Mouse (Mus musculus) ovary, postnatal 36 days (tissue): Measurements from ENCODE around the gene Snrnp40.

ENCODE experiments used
- DNase-seq: peaks from one replicate; pipeline ENCODE4 v3.0.0; 2022; ENCODE audit warnings: low spot score, mixed read lengths

Snrnp40 gene

GRCm38 (mm10) chr4:130359486-130360237 is at the start of gene Snrnp40, which contains the start of gene Zcchc17:
Snrnp40 (plus strand) TSS chr4:130360132.
Zcchc17 (minus strand) TSS chr4:130359943.
- peak; percentile 97 for DNase-seq

- peak; percentile 36 for DNase-seq
Observed at GRCm38 (mm10) chr4:130312526-130312925, 47.4 kb upstream of the Snrnp40 start.

- peak; percentile 41 for DNase-seq
Observed at GRCm38 (mm10) chr4:130313552-130313951, 46.4 kb upstream of the Snrnp40 start.

GRCm38 (mm10) chr4:130315771-130316527 is 44.0 kb upstream of the Snrnp40 start:
- DNase-seq: peak; percentile 65

GRCm38 (mm10) chr4:130316691-130317090 is 43.2 kb upstream of the Snrnp40 start:
- no peak for DNase-seq

GRCm38 (mm10) chr4:130318122-130318521 is 41.8 kb upstream of the Snrnp40 start:
- no peak for DNase-seq

GRCm38 (mm10) chr4:130319564-130319963 is 40.4 kb upstream of the Snrnp40 start:
- DNase-seq: no peak

- DNase-seq: no peak
Observed at GRCm38 (mm10) chr4:130321640-130322039, 38.3 kb upstream of the Snrnp40 start.

GRCm38 (mm10) chr4:130322567-130322966 is 37.4 kb upstream of the Snrnp40 start:
- DNase-seq: no peak

GRCm38 (mm10) chr4:130323165-130323564 is 36.8 kb upstream of the Snrnp40 start:
- DNase-seq: no peak

GRCm38 (mm10) chr4:130323607-130324006 is 36.3 kb upstream of the Snrnp40 start:
- DNase-seq: no peak

- DNase-seq: no peak
Observed at GRCm38 (mm10) chr4:130325446-130325845, 34.5 kb upstream of the Snrnp40 start.

- DNase-seq: no peak
Observed at GRCm38 (mm10) chr4:130327366-130327765, 32.6 kb upstream of the Snrnp40 start.

GRCm38 (mm10) chr4:130335867-130336266 is 24.1 kb upstream of the Snrnp40 start:
- no peak for DNase-seq

GRCm38 (mm10) chr4:130341691-130342090 is 18.2 kb upstream of the Snrnp40 start:
- DNase-seq: no peak

GRCm38 (mm10) chr4:130349666-130350065 is 10.3 kb upstream of the Snrnp40 start:
- no peak for DNase-seq

- no peak for DNase-seq
Observed at GRCm38 (mm10) chr4:130350690-130351422, 9.1 kb upstream of the Snrnp40 start.

GRCm38 (mm10) chr4:130352588-130352987 is 7.3 kb upstream of the Snrnp40 start:
- no peak for DNase-seq

GRCm38 (mm10) chr4:130357946-130358345 is 2.0 kb upstream of the Snrnp40 start:
- no peak for DNase-seq

GRCm38 (mm10) chr4:130360238-130360590 is 282 bp downstream of the Snrnp40 start:
- DNase-seq: no peak

- DNase-seq: no peak
Observed at GRCm38 (mm10) chr4:130376675-130377074, 16.7 kb downstream of the Snrnp40 start.

GRCm38 (mm10) chr4:130377500-130377899 is 17.6 kb downstream of the Snrnp40 start:
- no peak for DNase-seq

GRCm38 (mm10) chr4:130379181-130379580 is 19.2 kb downstream of the Snrnp40 start:
- DNase-seq: no peak
